ENCODE assay signal across 9 mouse cellular contexts in genomic region chr2:20649817-20650216, GRCm38 (mm10).
DNase-seq lines count a peak whose midpoint lies in the region; ATAC-seq lines count a peak whose summit lies in the region.
"Had no signal": no experiment of that assay in that cellular context is flagged by ENCODE, and none has a peak within 500 bp of the region (broad histone marks: within the 10 kb centered on the region; RNA-seq: fewer than 3 reads in every experiment).

No protein-coding gene starts in this region.

- intact Hi-C loops in heart, postnatal 14 days (cut with DNase I), result no loop called here

- H3K4me1 ChIP-seq in neural tube, embryonic 12.5 days, result no peaks in the 10 kb centered on the region

- no peak overlapping the region for H3K4me2 ChIP-seq in neural tube, embryonic 12.5 days (replicated peaks)

- 22% methylated on average over 4 of the region's 4 CpGs for WGBS in neural tube, embryonic 12.5 days

- H3K4me3 ChIP-seq in neural tube, embryonic 12.5 days, result no peak overlapping the region
- H3K4me3 ChIP-seq: myocyte had no signal

- no peaks in the 10 kb centered on the region for H3K27me3 ChIP-seq in neural tube, embryonic 12.5 days (replicated peaks)

- H3K9me3 ChIP-seq in neural tube, embryonic 12.5 days, result no peaks in the 10 kb centered on the region

- H3K9ac ChIP-seq in neural tube, embryonic 12.5 days, result no peak overlapping the region

- ATAC-seq in neural tube, embryonic 12.5 days (ENCODE audit: low FRiP score, low read depth), result peak; percentile 50

- DNase-seq in cerebellum, postnatal 10 days, result peak; percentile 31 to 53
- no peak for DNase-seq in cerebellum, adult 9-11 months
- peak; percentile 19 to 33 for DNase-seq in adrenal gland, adult 18-20 months (ENCODE audit: low spot score in 2 of 2)
- DNase-seq in heart, postnatal 14 days, result peak; percentile 3 to 5
- peak; percentile 18 to 42 for DNase-seq in layer of hippocampus, postnatal 10 days (ENCODE audit: low spot score in 2 of 2)
- DNase-seq in testis, postnatal 10 days (ENCODE audit: low spot score), result no peak
- no peak for DNase-seq in cerebellum, postnatal 4 days (ENCODE audit: low spot score in 2 of 2)

- no peaks in the 10 kb centered on the region for H3K36me3 ChIP-seq in neural tube, embryonic 12.5 days

- H3K27ac ChIP-seq in neural tube, embryonic 12.5 days, result no peak overlapping the region

Comparison
In these comparisons a context has a peak if more than half of its experiments do, and no peak if none do; other contexts are left out.
1. DNase-seq: peak in cerebellum, postnatal 10 days (2 of 2), adrenal gland, adult 18-20 months (2 of 2), heart, postnatal 14 days (2 of 2) and layer of hippocampus, postnatal 10 days (2 of 2); none in cerebellum, adult 9-11 months (single experiment), testis, postnatal 10 days (single experiment) and cerebellum, postnatal 4 days (0 of 2).